Mouse (Mus musculus) right cerebral cortex, adult 2 months (tissue): Measurements from ENCODE around the gene Best1.
A peak's percentile ranks its signal among the peaks of the same experiment; 100 is the strongest.

Source experiments
- DNase-seq, 2 experiments: peaks; one replicate each; pipeline ENCODE4 v3.0.0; 2021 to 2022; ENCODE audit warnings: low spot score in 2 of 2

Gene Best1

GRCm38 (mm10) chr19:10023304-10023758 lies 21.9 kb upstream of the Best1 start:
- DNase-seq = no peak

- DNase-seq = peak; percentile 49 to 66
Measured at GRCm38 (mm10) chr19:10022414-10023303, 21.2 kb upstream of the Best1 start.

GRCm38 (mm10) chr19:10021981-10022380 lies 20.5 kb upstream of the Best1 start:
- no peak for DNase-seq

- DNase-seq = no peak
Measured at GRCm38 (mm10) chr19:10019214-10019760, 17.9 kb upstream of the Best1 start.

- no peak for DNase-seq
Measured at GRCm38 (mm10) chr19:10018527-10018818, 17.0 kb upstream of the Best1 start.

- peak; percentile 67 to 73 for DNase-seq
Measured at GRCm38 (mm10) chr19:10017637-10018526, 16.4 kb upstream of the Best1 start.

GRCm38 (mm10) chr19:10016151-10016550 lies 14.7 kb upstream of the Best1 start:
- DNase-seq = no peak

- no peak for DNase-seq
Measured at GRCm38 (mm10) chr19:10015442-10015841, 14.0 kb upstream of the Best1 start.

- no peak for DNase-seq
Measured at GRCm38 (mm10) chr19:10014824-10015223, 13.4 kb upstream of the Best1 start.

- DNase-seq = no peak
Measured at GRCm38 (mm10) chr19:10013913-10014312, 12.5 kb upstream of the Best1 start.

GRCm38 (mm10) chr19:10013348-10013747 lies 11.9 kb upstream of the Best1 start:
- DNase-seq = no peak

- DNase-seq = no peak
Measured at GRCm38 (mm10) chr19:10012827-10013278, 11.4 kb upstream of the Best1 start.

- DNase-seq = no peak
Measured at GRCm38 (mm10) chr19:10011408-10011807, 10.0 kb upstream of the Best1 start.

GRCm38 (mm10) chr19:10003696-10004095 lies 2.3 kb upstream of the Best1 start:
- DNase-seq = no peak

GRCm38 (mm10) chr19:10000330-10000729 lies 1.1 kb downstream of the Best1 start:
- no peak for DNase-seq

GRCm38 (mm10) chr19:9998736-9999486 lies 2.5 kb downstream of the Best1 start:
- DNase-seq = no peak

GRCm38 (mm10) chr19:9998063-9998416 lies 3.4 kb downstream of the Best1 start:
- no peak for DNase-seq

- DNase-seq = no peak
Measured at GRCm38 (mm10) chr19:9997204-9998062, 4.0 kb downstream of the Best1 start.

- peak; percentile 79 to 81 for DNase-seq
Measured at GRCm38 (mm10) chr19:9993036-9993656, 8.3 kb downstream of the Best1 start.
